ENCODE assay signal across 15 mouse cellular contexts in the genomic region with DNA sequence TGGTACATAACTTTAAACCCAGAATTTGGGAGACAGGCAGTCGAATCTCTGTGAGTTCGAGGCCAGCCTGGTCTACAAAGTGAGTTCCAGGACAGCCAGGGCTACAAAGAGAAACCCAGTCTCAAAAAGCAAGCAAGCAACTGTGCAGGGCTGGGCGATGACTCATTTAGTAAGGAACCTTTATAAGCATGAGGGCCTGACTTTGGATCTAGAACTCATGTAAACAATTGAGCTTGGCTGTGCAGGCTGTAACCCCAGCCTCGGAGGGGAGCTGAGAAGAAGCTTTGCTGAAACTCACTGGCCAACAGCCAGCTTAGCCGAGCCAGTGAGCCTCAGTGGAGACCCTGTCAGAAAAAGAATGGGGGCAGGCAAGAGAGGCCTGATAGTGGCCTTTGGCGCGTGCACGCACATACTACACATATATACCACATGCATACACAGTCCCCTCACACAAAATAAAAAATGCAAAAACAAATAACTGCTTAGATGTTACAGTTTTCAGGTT. TPM values are rescaled to one million over a fixed set of nuclear protein-coding genes. Genes with fewer than 3 reads are reported as not detected.
"Had no signal": no experiment of that assay in that cellular context is flagged by ENCODE, and none has a peak within 500 bp of the region (broad histone marks: within the 10 kb centered on the region; RNA-seq: fewer than 3 reads in every experiment).

No protein-coding gene starts in this region.

- H3K9me3 ChIP-seq: limb, embryonic 15.5 days; liver, embryonic 12.5 days; midbrain, embryonic 13.5 days; neural tube, embryonic 15.5 days had no signal

- DNase-seq: kidney, adult 11 months; kidney, adult 9 months; kidney, postnatal 36 days; right cerebral cortex, adult 18-20 months; right cerebral cortex, postnatal 25 days; thymus, adult 18-20 months; thymus, postnatal 14 days had no signal

- ATAC-seq: liver, embryonic 12.5 days; midbrain, embryonic 13.5 days had no signal

- H3K4me2 ChIP-seq: limb, embryonic 15.5 days; liver, embryonic 12.5 days; midbrain, embryonic 13.5 days; neural tube, embryonic 15.5 days had no signal

- H3K27me3 ChIP-seq: limb, embryonic 15.5 days; liver, embryonic 12.5 days; midbrain, embryonic 13.5 days; neural tube, embryonic 15.5 days had no signal

- H3K36me3 ChIP-seq: limb, embryonic 15.5 days; liver, embryonic 12.5 days; midbrain, embryonic 13.5 days; neural tube, embryonic 15.5 days had no signal

- H3K27ac ChIP-seq: kidney, postnatal 0 days; left cerebral cortex, adult 2 months; limb, embryonic 15.5 days; liver, embryonic 12.5 days; midbrain, embryonic 13.5 days had no signal

- H3K4me3 ChIP-seq: left cerebral cortex, adult 2 months; limb, embryonic 15.5 days; liver, embryonic 12.5 days; midbrain, embryonic 13.5 days; myocyte; neural tube, embryonic 15.5 days had no signal

- H3K9ac ChIP-seq: limb, embryonic 15.5 days; liver, embryonic 12.5 days; midbrain, embryonic 13.5 days; neural tube, embryonic 15.5 days had no signal

RNA-seq across cellular contexts. Expression of a gene that starts 45.0 kb away (rescaled TPM):
- total RNA-seq: megakaryocyte-erythroid progenitor cell, adult 5-6 weeks had no signal
- polyA plus RNA-seq: myocyte had no signal
